Mouse (Mus musculus) G1E-ER4 (cell line): ENCODE results near the gene Fam120b. TPM values are rescaled to one million over a fixed set of nuclear protein-coding genes. Genes with fewer than 3 reads are reported as not detected.

Experiments
- GATA1 ChIP-seq: IDR thresholded peaks from one replicate; pipeline ENCODE4 v1.8.0; 2012; ENCODE audit warnings: low read length, inconsistent platforms
- polyA plus RNA-seq: library from polyadenylated mRNA; stranded (reverse); fragments of >175 nt; gene quantifications from 2 replicates; pipeline ENCODE4 v1.2.3, GENCODE M21; 2012

Fam120b gene
- polyA plus RNA-seq, 1 experiment, result 2.9 TPM

DNA sequence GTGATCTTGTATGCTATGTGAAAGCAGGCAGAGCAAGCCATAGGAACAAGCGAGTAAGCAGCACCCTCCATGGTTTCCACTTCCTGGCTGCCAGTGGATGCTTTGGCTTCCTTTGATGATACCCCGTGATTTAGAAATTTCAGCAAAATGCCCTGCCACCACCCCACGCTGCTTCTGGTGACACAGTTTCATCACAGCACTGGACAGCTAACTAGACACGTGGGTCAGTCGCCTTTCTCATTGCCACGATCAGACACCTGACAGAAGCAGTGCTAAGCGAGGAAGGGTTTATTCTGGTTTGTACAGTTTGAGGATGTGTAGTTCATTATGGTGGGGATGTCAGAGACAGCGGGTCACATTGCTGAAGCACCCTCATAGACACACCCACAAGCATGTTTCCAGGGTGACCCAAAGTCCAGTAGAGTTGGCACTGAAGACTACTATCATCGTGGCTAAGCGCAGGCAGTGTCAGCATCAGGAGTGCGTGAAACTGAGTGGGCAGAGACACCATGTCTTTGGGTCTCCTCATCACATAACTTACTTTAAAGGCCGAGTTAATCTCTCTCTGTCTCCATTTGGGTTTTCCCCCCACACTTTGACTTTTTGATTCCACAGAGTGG is 20.7 kb downstream of the Fam120b start:
- TF ChIP-seq GATA1, result no peak

DNA sequence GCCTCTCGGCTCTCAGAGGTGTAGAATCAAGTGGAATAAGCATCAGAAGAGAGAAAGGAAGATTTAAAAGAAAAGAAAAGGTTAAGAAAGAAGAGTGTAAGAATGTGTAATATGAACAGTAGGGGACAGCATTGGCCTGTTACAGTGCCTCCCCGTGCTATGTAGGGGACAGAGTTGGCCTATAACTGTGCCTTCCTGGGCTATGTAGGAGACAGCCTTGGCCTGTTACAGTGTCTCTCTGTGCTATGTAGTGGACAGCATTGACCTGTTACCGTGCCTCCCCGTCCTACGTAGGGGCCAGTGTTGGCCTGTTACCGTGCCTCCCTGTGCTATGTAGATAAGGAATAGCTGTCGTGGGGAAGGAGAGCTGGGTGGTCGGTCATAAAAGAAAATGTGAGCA is 23.5 kb downstream of the Fam120b start:
- TF ChIP-seq GATA1, result no peak

GRCm38 (mm10) chr17:15420021-15420603 is 24.1 kb downstream of the Fam120b start:
- TF ChIP-seq GATA1, result no peak

- TF ChIP-seq GATA1, result no peak
Observed at GRCm38 (mm10) chr17:15421446-15421845, 25.4 kb downstream of the Fam120b start.

DNA sequence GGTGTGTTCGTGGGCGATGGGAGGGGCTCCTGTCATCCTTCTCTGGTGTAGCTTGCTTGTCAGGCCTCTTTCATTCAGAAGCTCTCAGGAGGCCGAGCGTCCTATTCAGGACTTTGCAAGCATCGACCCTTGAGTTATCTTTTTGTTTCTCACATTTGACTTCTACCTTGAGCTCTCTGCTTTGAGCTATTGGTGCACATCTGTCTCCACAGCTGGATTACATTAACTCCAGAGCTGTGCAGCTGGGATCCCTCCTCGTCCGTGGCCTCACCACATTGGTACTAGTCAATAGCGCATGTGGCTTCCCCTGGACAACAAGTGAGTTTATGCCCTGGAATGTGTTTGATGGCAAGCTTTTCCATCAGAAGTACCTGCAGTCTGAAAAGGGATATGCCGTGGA is 26.7 kb downstream of the Fam120b start:
- no peak for TF ChIP-seq GATA1

GRCm38 (mm10) chr17:15423080-15423765 is 27.2 kb downstream of the Fam120b start:
- TF ChIP-seq GATA1, result no peak

GRCm38 (mm10) chr17:15425931-15426330 is 29.9 kb downstream of the Fam120b start:
- TF ChIP-seq GATA1, result no peak

GRCm38 (mm10) chr17:15429451-15429850 is 33.4 kb downstream of the Fam120b start:
- no peak for TF ChIP-seq GATA1

DNA sequence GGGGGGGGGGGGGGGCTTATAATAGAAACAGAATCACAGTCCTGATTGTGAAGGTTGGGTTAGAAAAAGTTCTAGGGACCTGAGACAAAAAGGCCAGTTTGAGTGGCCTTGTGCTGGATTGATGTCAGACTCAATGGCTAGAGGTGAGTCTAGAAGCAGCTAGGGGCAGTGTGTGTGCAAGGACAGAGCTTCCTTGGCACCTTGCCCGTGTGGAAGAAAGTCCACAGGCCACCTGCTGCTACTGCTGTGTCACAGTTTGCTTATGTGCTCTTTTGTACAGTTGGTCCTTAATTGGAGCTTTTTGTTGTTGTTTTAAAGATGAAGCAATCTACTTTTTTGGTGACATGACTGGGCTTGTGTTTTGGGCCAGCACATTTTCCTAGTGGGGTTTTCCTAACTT is 33.9 kb downstream of the Fam120b start:
- TF ChIP-seq GATA1, result no peak

- TF ChIP-seq GATA1, result no peak
Observed at GRCm38 (mm10) chr17:15431021-15431514, 35.1 kb downstream of the Fam120b start.

- TF ChIP-seq GATA1, result no peak
Observed at GRCm38 (mm10) chr17:15431551-15431950, 35.5 kb downstream of the Fam120b start.

GRCm38 (mm10) chr17:15432036-15432435 is 36.0 kb downstream of the Fam120b start:
- no peak for TF ChIP-seq GATA1

DNA sequence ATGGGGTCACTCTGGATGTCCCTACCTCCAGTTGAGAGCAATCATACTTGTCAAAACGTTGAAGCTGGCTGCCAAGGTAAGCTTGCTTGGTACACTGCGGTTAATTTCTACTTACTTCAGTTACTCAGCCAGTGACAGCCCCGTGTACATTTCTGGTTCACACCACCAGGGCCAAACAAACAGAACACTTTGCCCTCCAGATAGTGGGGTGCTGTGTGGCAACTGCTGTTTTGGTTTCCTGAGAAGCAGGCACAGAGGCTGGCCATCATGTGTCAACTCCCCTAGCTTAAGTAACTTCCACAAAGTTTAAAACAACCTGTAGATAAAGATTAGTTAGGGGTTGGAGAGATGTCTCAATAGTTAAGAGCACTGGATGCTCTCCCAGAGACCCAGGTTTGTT is 38.7 kb downstream of the Fam120b start:
- no peak for TF ChIP-seq GATA1

GRCm38 (mm10) chr17:15440067-15440462 is 44.1 kb downstream of the Fam120b start:
- TF ChIP-seq GATA1, result no peak

- TF ChIP-seq GATA1, result no peak
Observed at GRCm38 (mm10) chr17:15440463-15441121, 44.6 kb downstream of the Fam120b start.

GRCm38 (mm10) chr17:15445421-15445820 is 49.4 kb downstream of the Fam120b start:
- no peak for TF ChIP-seq GATA1
